Mouse (Mus musculus): ENCODE results near the gene Rfxap.

GRCm38 (mm10) chr3:54764418-54764817 is 43.2 kb downstream of the Rfxap start:
- no peak for TF ChIP-seq CTCF (IDR thresholded peaks at IDR 0.05; ENCODE audit: control insufficient read depth, insufficient read depth, insufficient replicate concordance, low read depth, low read length)
- TF ChIP-seq POLR2A (IDR thresholded peaks at IDR 0.05; ENCODE audit: control insufficient read depth, low read depth, low read length), result no peak
